Mouse (Mus musculus): ENCODE measurements around the gene Mapk13.
"Not testable (repeated sequence)": the region's sequence is repeated elsewhere in the genome, so short reads cannot be mapped to it uniquely, and the experiment has no call there.

The Mapk13 gene

GRCm38 (mm10) chr17:28806770-28807169 lies 37.7 kb downstream of the Mapk13 start:
- in situ Hi-C loops (cut with MboI; ENCODE audit: unreplicated experiment in 2 of 2), result no loop called here

GRCm38 (mm10) chr17:28808714-28809113 lies 39.6 kb downstream of the Mapk13 start:
- in situ Hi-C loops (cut with MboI; ENCODE audit: unreplicated experiment in 2 of 2), result no loop called here

GRCm38 (mm10) chr17:28809175-28809831 lies 40.2 kb downstream of the Mapk13 start:
- in situ Hi-C loops (cut with MboI; ENCODE audit: unreplicated experiment in 2 of 2), result no loop called here

GRCm38 (mm10) chr17:28812345-28812744 lies 43.2 kb downstream of the Mapk13 start:
- in situ Hi-C loops (cut with MboI; ENCODE audit: unreplicated experiment in 2 of 2), result no loop called here

GRCm38 (mm10) chr17:28814529-28815097 lies 45.5 kb downstream of the Mapk13 start:
- in situ Hi-C loops (cut with MboI; ENCODE audit: unreplicated experiment in 2 of 2), result no loop called here

GRCm38 (mm10) chr17:28815384-28816004 lies 46.4 kb downstream of the Mapk13 start:
- in situ Hi-C loops (cut with MboI; ENCODE audit: unreplicated experiment in 2 of 2), result no loop called here

GRCm38 (mm10) chr17:28816326-28816725 lies 47.2 kb downstream of the Mapk13 start:
- in situ Hi-C loops (cut with MboI; ENCODE audit: unreplicated experiment in 2 of 2), result not testable (repeated sequence)

- in situ Hi-C loops (cut with MboI; ENCODE audit: unreplicated experiment in 2 of 2), result no loop called here
These were observed 48.0 kb downstream of the Mapk13 start for GRCm38 (mm10) chr17:28816875-28817811.

- in situ Hi-C loops (cut with MboI; ENCODE audit: unreplicated experiment in 2 of 2), result no loop called here
These were observed 51.1 kb downstream of the Mapk13 start for GRCm38 (mm10) chr17:28820189-28820588.

GRCm38 (mm10) chr17:28823004-28823745 lies 54.1 kb downstream of the Mapk13 start:
- in situ Hi-C loops (cut with MboI; ENCODE audit: unreplicated experiment in 2 of 2), result no loop called here

GRCm38 (mm10) chr17:28823749-28824148 lies 54.7 kb downstream of the Mapk13 start:
- in situ Hi-C loops (cut with MboI; ENCODE audit: unreplicated experiment in 2 of 2), result no loop called here

GRCm38 (mm10) chr17:28824896-28825295 lies 55.8 kb downstream of the Mapk13 start:
- in situ Hi-C loops (cut with MboI; ENCODE audit: unreplicated experiment in 2 of 2), result no loop called here

- in situ Hi-C loops (cut with MboI; ENCODE audit: unreplicated experiment in 2 of 2), result no loop called here
These were observed 56.4 kb downstream of the Mapk13 start for GRCm38 (mm10) chr17:28825359-28826041.

- in situ Hi-C loops (cut with MboI; ENCODE audit: unreplicated experiment in 2 of 2), result no loop called here
These were observed 58.7 kb downstream of the Mapk13 start for GRCm38 (mm10) chr17:28827665-28828231.

- in situ Hi-C loops (cut with MboI; ENCODE audit: unreplicated experiment in 2 of 2), result no loop called here
These were observed 60.0 kb downstream of the Mapk13 start for GRCm38 (mm10) chr17:28829120-28829519.

All from v-Abl transformed pro-B cells (cell line).